Comparison of ENCODE assay signal across 8 mouse cellular contexts in genomic region chr17:62881176-62881790, GRCm38 (mm10). TPM values are rescaled to one million over a fixed set of nuclear protein-coding genes. Genes with fewer than 3 reads are reported as not detected.
DNase-seq lines count a peak whose midpoint lies in the region; ATAC-seq and TF ChIP-seq lines count a peak whose summit lies in the region.

Gene Efna5 (minus strand): TSS chr17:62881317.

- no peaks in the 10 kb centered on the region for H3K36me3 ChIP-seq in liver, adult 2 months (ENCODE audit: control insufficient read depth, insufficient read depth, low read length)
- no peaks in the 10 kb centered on the region for H3K36me3 ChIP-seq in hindbrain, embryonic 15.5 days
- H3K36me3 ChIP-seq in limb, embryonic 10.5 days = no peaks in the 10 kb centered on the region
- H3K36me3 ChIP-seq in neural tube, embryonic 13.5 days = no peaks in the 10 kb centered on the region

- TF ChIP-seq CTCF in liver, adult 2 months (IDR thresholded peaks at IDR 0.05; ENCODE audit: low read depth, low read length) = no peak

- H3K27me3 ChIP-seq in liver, adult 2 months (ENCODE audit: control insufficient read depth, insufficient read depth, low read length) = peaks cover 16% of the 10 kb centered on the region
- H3K27me3 ChIP-seq in hindbrain, embryonic 15.5 days = no peaks in the 10 kb centered on the region
- H3K27me3 ChIP-seq in limb, embryonic 10.5 days (ENCODE audit: low read depth, poor library complexity, severe bottlenecking) = peaks cover 5% of the 10 kb centered on the region; the same call in 1 of the 2 replicates
- H3K27me3 ChIP-seq in neural tube, embryonic 13.5 days = no peaks in the 10 kb centered on the region

- no peak for DNase-seq in liver, adult 2 months (ENCODE audit: extremely low read depth, low read depth, low spot score)
- DNase-seq in liver = no peak
- peak; percentile 69 to 74 for DNase-seq in cerebellum, postnatal 10 days
- peak; percentile 41 to 61 for DNase-seq in frontal cortex, postnatal 36 days (ENCODE audit: low spot score in 2 of 2)
- DNase-seq in limb, embryonic 10.5 days (ENCODE audit: low spot score) = peak; percentile 82
- peak; percentile 56 for DNase-seq in urinary bladder, adult 2 months (ENCODE audit: low spot score)

- TF ChIP-seq POLR2A in liver, adult 2 months (IDR thresholded peaks at IDR 0.05; ENCODE audit: extremely low read depth, insufficient read depth, low read length) = no peak

- no peak within 1 kb of the TSS for H3K27ac ChIP-seq in liver, adult 2 months (replicated peaks; ENCODE audit: insufficient read depth, low read depth, low read length)
- peak within 1 kb of the TSS; percentile 95 for H3K27ac ChIP-seq in hindbrain, embryonic 15.5 days (replicated peaks)
- peak within 1 kb of the TSS; percentile 97 for H3K27ac ChIP-seq in limb, embryonic 10.5 days
- peak within 1 kb of the TSS; percentile 94 for H3K27ac ChIP-seq in neural tube, embryonic 13.5 days (replicated peaks)

- ATAC-seq in hindbrain, embryonic 15.5 days (ENCODE audit: low FRiP score, low read depth) = peak; percentile 39
- ATAC-seq in neural tube, embryonic 13.5 days (ENCODE audit: low read depth) = peak; percentile 29

- peaks cover 3% of the 10 kb centered on the region; the same call in 1 of the 2 replicates for H3K4me1 ChIP-seq in liver, adult 2 months (ENCODE audit: control insufficient read depth, insufficient read depth, low read length)
- peaks cover 8% of the 10 kb centered on the region for H3K4me1 ChIP-seq in hindbrain, embryonic 15.5 days (replicated peaks)
- peaks cover 23% of the 10 kb centered on the region for H3K4me1 ChIP-seq in limb, embryonic 10.5 days
- peaks cover 18% of the 10 kb centered on the region for H3K4me1 ChIP-seq in neural tube, embryonic 13.5 days (replicated peaks)

- H3K79me2 ChIP-seq in liver, adult 2 months (ENCODE audit: control insufficient read depth, insufficient read depth, low read length) = no peaks in the 10 kb centered on the region

- WGBS in liver, adult 2 months = 1% methylated on average over 62 of the region's 68 CpGs
- WGBS in hindbrain, embryonic 15.5 days = under 1% methylated on average over 61 of the region's 68 CpGs
- under 1% methylated on average over 48 of the region's 68 CpGs for WGBS in limb, embryonic 10.5 days
- WGBS in neural tube, embryonic 13.5 days = under 1% methylated on average over 51 of the region's 68 CpGs

- peak within 1 kb of the TSS; percentile 98 for H3K4me2 ChIP-seq in hindbrain, embryonic 15.5 days
- peak within 1 kb of the TSS; percentile 97 for H3K4me2 ChIP-seq in neural tube, embryonic 13.5 days

- H3K4me3 ChIP-seq in liver, adult 2 months (ENCODE audit: insufficient read depth, low read depth, low read length) = peak within 1 kb of the TSS; percentile 64
- H3K4me3 ChIP-seq in hindbrain, embryonic 15.5 days = peak within 1 kb of the TSS; percentile 73
- H3K4me3 ChIP-seq in limb, embryonic 10.5 days = peak within 1 kb of the TSS; percentile 90
- peak within 1 kb of the TSS; percentile 90 for H3K4me3 ChIP-seq in neural tube, embryonic 13.5 days

- peak within 1 kb of the TSS; percentile 21 for H3K9ac ChIP-seq in liver, adult 2 months (ENCODE audit: low read depth, low read length)
- peak within 1 kb of the TSS; percentile 83 for H3K9ac ChIP-seq in hindbrain, embryonic 15.5 days
- H3K9ac ChIP-seq in neural tube, embryonic 13.5 days = peak within 1 kb of the TSS; percentile 94

- no peaks in the 10 kb centered on the region for H3K9me3 ChIP-seq in hindbrain, embryonic 15.5 days
- H3K9me3 ChIP-seq in limb, embryonic 10.5 days (replicated peaks) = no peaks in the 10 kb centered on the region
- H3K9me3 ChIP-seq in neural tube, embryonic 13.5 days = no peaks in the 10 kb centered on the region

RNA-seq across cellular contexts. Expression of gene Efna5, which starts in this region (rescaled TPM):
- 2.1 and 2.3 TPM in 2 replicates for total RNA-seq in liver, adult 2 months (2014; rRNA removed)
- 0.94 and 1.4 TPM in 2 replicates for polyA plus RNA-seq in liver, adult 2 months (2012; rRNA removed)
- 38.5 and 69.1 TPM in 2 replicates for polyA plus RNA-seq in hindbrain, embryonic 15.5 days (2015; fragmentation: Nextera tagmentation; extraction: Ambion mirVana)
- 34.4 and 37.0 TPM in 2 replicates for polyA plus RNA-seq in limb, embryonic 10.5 days (2016; fragmentation: Nextera tagmentation; extraction: Ambion mirVana)
- polyA plus RNA-seq in neural tube, embryonic 13.5 days (2015; fragmentation: Nextera tagmentation; extraction: Ambion mirVana) = 59.0 and 62.6 TPM in 2 replicates
- polyA plus RNA-seq in urinary bladder, adult 2 months (2012; rRNA removed) = 9.4 and 15.8 TPM in 2 replicates

Comparison
In these comparisons a context has a peak if more than half of its experiments do, and no peak if none do; other contexts are left out.
1. DNase-seq: peak in cerebellum, postnatal 10 days (2 of 2), frontal cortex, postnatal 36 days (2 of 2), limb, embryonic 10.5 days (single experiment) and urinary bladder, adult 2 months (single experiment); none in liver, adult 2 months (single experiment) and liver (single experiment).
2. H3K9ac ChIP-seq: peak in every context shown above with its lines; median percentile 94 in neural tube, embryonic 13.5 days; 83 in hindbrain, embryonic 15.5 days; 21 in liver, adult 2 months.
3. Peak in every context shown above with its lines, with median percentiles within 50 percentile points of each other: H3K4me3 ChIP-seq.